Mouse (Mus musculus): Measurements from ENCODE around the gene Pla2g4a. TPM values are rescaled to one million over a fixed set of nuclear protein-coding genes. Genes with fewer than 3 reads are reported as not detected.

The Pla2g4a gene
- polyA plus RNA-seq, 1 experiment from 2014 or later = 5.5 TPM

DNA sequence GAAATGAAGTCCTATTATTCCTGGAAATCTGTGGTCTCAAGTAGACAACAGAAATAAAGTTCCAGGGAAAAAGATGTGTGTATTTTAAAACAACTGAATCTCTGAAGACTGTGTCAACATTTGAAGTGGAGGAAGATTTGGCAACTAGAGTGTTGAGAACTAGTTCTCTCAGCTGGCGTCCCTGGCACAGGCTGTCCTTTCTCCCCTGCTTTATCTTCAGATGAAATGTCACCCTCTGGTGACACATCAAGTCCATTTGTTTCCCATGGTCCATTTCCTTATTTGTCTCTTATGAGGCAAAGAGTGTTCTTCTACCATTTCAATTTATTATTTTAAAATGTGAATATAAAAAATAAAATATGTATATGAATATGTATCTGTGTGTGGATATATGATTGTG is 89.5 kb downstream of the Pla2g4a start:
- no peak for DNase-seq
- H3K9me3 ChIP-seq (ENCODE audit: low read length) = no peaks in the 10 kb centered on the region
- no peak overlapping the region for H3K27ac ChIP-seq (ENCODE audit: low read depth)
- no peaks in the 10 kb centered on the region for H3K27me3 ChIP-seq (ENCODE audit: insufficient read depth, low read length)
- 81% methylated on average over 1 of the region's 1 CpGs for WGBS (ENCODE audit: insufficient replicate concordance)
- H3K4me2 ChIP-seq (ENCODE audit: low read depth, low read length) = no peak overlapping the region
- TF ChIP-seq CTCF (IDR thresholded peaks at IDR 0.05; ENCODE audit: low read depth) (no peak), EP300 (IDR thresholded peaks at IDR 0.05; ENCODE audit: low read depth) (no peak)
- no peak overlapping the region for H3K4me3 ChIP-seq (ENCODE audit: low read depth, low read length)
- H3K36me3 ChIP-seq (replicated peaks; ENCODE audit: insufficient read depth, low read length) = no peaks in the 10 kb centered on the region
- H3K9ac ChIP-seq (replicated peaks) = no peak overlapping the region
- H3K4me1 ChIP-seq (ENCODE audit: insufficient read depth) = no peaks in the 10 kb centered on the region
- ATAC-seq = no peak

DNA sequence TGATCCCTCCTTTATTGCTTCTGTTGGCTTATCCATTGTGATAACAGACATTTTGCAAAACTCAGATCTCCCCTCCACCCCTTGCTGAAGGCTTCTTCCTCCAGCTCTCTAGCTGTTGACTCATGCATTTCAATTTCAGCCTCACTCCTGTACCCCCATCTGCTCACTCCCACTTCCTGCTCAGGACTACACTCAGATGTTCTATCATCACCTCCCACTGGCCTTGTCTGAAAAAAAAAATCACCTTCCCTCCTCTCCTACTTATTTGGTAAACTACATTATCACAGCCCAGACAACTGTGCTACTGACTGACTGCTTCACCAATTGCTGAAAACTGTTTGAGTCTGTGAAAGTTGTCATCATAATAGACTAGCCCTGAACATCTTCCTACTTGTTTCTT is 93.8 kb downstream of the Pla2g4a start:
- Histone ChIP-seq H3K4me3 (ENCODE audit: low read depth, low read length) (no peak overlapping the region), H3K36me3 (replicated peaks; ENCODE audit: insufficient read depth, low read length) (no peaks in the 10 kb centered on the region), H3K4me1 (ENCODE audit: insufficient read depth) (no peaks in the 10 kb centered on the region), H3K9me3 (ENCODE audit: low read length) (no peaks in the 10 kb centered on the region), H3K9ac (replicated peaks) (no peak overlapping the region), H3K4me2 (ENCODE audit: low read depth, low read length) (no peak overlapping the region), H3K27me3 (ENCODE audit: insufficient read depth, low read length) (no peaks in the 10 kb centered on the region), H3K27ac (ENCODE audit: low read depth) (no peak overlapping the region)
- DNase-seq (no peak), ATAC-seq (no peak)
- TF ChIP-seq EP300 (IDR thresholded peaks at IDR 0.05; ENCODE audit: low read depth) = no peak
- no peak for TF ChIP-seq CTCF (IDR thresholded peaks at IDR 0.05; ENCODE audit: low read depth)

DNA sequence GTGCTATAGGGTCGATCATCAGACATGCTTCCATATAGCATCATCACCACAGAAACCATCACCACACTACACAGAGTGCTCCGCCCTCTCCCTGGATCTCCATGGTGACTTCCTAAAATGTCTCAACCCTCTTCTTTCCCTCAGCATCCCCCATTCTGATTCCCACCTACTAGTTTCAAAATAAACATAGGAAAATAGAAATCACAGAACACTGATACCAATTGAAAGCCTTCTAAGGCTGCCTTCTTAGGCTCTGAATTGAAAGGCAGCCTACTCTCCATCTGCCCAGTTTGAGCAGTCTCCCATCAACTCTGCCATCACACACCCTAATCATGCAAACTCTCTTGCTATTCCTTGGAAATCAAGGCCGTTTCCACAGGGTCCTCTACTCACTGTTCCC is 94.9 kb downstream of the Pla2g4a start:
- WGBS (ENCODE audit: insufficient replicate concordance) = 79% methylated on average over 3 of the region's 3 CpGs
- no peak for DNase-seq
- TF ChIP-seq CTCF (IDR thresholded peaks at IDR 0.05; ENCODE audit: low read depth) = no peak
- TF ChIP-seq EP300 (IDR thresholded peaks at IDR 0.05; ENCODE audit: low read depth) = no peak

DNA sequence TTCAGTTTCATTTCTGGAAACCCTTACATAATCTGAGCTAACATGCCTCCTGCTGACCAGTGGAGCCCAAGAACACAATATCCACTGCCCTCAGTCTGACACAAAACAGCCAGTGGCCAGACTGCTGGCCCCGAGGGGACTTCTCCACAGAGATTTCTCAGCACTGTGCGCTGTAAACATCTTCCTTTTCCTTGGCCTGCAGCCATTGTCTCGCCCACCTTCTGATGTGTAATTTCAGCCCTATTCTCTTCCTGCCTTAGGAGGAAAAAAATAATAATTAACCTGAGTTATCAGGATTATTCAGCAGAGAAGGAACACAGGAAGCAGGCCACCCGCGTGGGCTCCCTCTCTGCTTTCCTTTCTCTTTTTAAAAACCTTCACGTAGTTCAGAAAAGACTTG is 98.3 kb downstream of the Pla2g4a start:
- Histone ChIP-seq H3K27ac (ENCODE audit: low read depth) (no peak overlapping the region), H3K9ac (replicated peaks) (no peak overlapping the region), H3K36me3 (replicated peaks; ENCODE audit: insufficient read depth, low read length) (no peaks in the 10 kb centered on the region), H3K4me1 (ENCODE audit: insufficient read depth) (no peaks in the 10 kb centered on the region), H3K27me3 (ENCODE audit: insufficient read depth, low read length) (no peaks in the 10 kb centered on the region), H3K9me3 (ENCODE audit: low read length) (no peaks in the 10 kb centered on the region), H3K4me2 (ENCODE audit: low read depth, low read length) (no peak overlapping the region), H3K4me3 (ENCODE audit: low read depth, low read length) (no peak overlapping the region)
- ATAC-seq (no peak), DNase-seq (no peak)
- no peak for TF ChIP-seq CTCF (IDR thresholded peaks at IDR 0.05; ENCODE audit: low read depth)
- no peak for TF ChIP-seq EP300 (IDR thresholded peaks at IDR 0.05; ENCODE audit: low read depth)
- 59% methylated on average over 6 of the region's 6 CpGs for WGBS (ENCODE audit: insufficient replicate concordance)

More for the DNA sequence above, 94.9 kb downstream of the Pla2g4a start:
- Histone ChIP-seq H3K4me2 (ENCODE audit: low read depth, low read length) (no peak overlapping the region), H3K4me1 (ENCODE audit: insufficient read depth) (no peaks in the 10 kb centered on the region), H3K9me3 (ENCODE audit: low read length) (no peaks in the 10 kb centered on the region), H3K9ac (replicated peaks) (no peak overlapping the region), H3K36me3 (replicated peaks; ENCODE audit: insufficient read depth, low read length) (no peaks in the 10 kb centered on the region), H3K4me3 (ENCODE audit: low read depth, low read length) (no peak overlapping the region), H3K27me3 (ENCODE audit: insufficient read depth, low read length) (no peaks in the 10 kb centered on the region), H3K27ac (ENCODE audit: low read depth) (no peak overlapping the region)
- no peak for ATAC-seq

DNA sequence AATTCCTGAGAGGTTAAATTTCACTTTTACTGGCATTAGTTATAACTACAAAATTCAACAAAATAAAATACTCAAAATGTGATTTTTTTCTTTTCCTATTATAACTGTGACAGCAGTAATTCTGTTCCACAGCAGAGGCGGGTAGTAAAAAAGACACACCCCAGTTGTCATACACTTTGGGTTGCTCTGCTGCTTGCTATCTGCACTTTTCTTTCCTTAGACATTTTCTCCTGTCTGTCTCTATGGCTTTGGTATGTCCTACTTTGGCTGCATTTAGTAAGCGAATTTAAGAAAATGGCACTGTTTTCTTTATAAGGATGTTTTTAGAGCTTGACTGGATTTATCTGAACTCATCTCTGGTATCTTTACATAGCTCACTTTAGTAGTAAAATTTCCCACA is 98.9 kb downstream of the Pla2g4a start:
- H3K27ac ChIP-seq (ENCODE audit: low read depth) = no peak overlapping the region
- WGBS (ENCODE audit: insufficient replicate concordance) = 77% methylated on average over 2 of the region's 2 CpGs
- no peak for ATAC-seq
- no peaks in the 10 kb centered on the region for H3K27me3 ChIP-seq (ENCODE audit: insufficient read depth, low read length)
- no peak overlapping the region for H3K4me2 ChIP-seq (ENCODE audit: low read depth, low read length)
- no peaks in the 10 kb centered on the region for H3K4me1 ChIP-seq (ENCODE audit: insufficient read depth)
- no peaks in the 10 kb centered on the region for H3K9me3 ChIP-seq (ENCODE audit: low read length)
- DNase-seq = no peak
- no peak overlapping the region for H3K4me3 ChIP-seq (ENCODE audit: low read depth, low read length)
- no peak for TF ChIP-seq EP300 (IDR thresholded peaks at IDR 0.05; ENCODE audit: low read depth)
- TF ChIP-seq CTCF (IDR thresholded peaks at IDR 0.05; ENCODE audit: low read depth) = no peak
- H3K9ac ChIP-seq (replicated peaks) = no peak overlapping the region
- H3K36me3 ChIP-seq (replicated peaks; ENCODE audit: insufficient read depth, low read length) = no peaks in the 10 kb centered on the region

DNA sequence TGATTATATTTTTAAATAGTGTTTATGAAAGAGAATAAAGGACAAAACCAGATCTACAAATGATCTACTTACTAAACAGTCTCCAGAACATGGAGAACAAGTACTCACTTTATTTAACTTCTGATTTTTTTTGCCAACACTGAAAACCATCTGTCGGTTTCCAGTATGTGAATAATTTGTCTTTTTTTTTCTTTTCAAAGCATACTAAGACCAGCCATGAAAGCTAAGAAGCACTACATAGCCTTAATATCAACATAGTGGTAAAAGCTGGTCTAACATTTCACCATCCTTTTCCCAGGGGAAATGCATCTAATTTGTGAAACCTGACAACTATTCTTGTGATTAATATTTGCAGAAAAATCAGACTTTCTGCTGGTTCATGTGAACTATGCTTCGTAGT is 99.5 kb downstream of the Pla2g4a start:
- Histone ChIP-seq H3K4me3 (ENCODE audit: low read depth, low read length) (no peak overlapping the region), H3K36me3 (replicated peaks; ENCODE audit: insufficient read depth, low read length) (no peaks in the 10 kb centered on the region), H3K4me1 (ENCODE audit: insufficient read depth) (no peaks in the 10 kb centered on the region), H3K9ac (replicated peaks) (no peak overlapping the region), H3K27ac (ENCODE audit: low read depth) (no peak overlapping the region), H3K4me2 (ENCODE audit: low read depth, low read length) (no peak overlapping the region), H3K9me3 (ENCODE audit: low read length) (no peaks in the 10 kb centered on the region), H3K27me3 (ENCODE audit: insufficient read depth, low read length) (no peaks in the 10 kb centered on the region)
- ATAC-seq = no peak
- no peak for DNase-seq
- no peak for TF ChIP-seq EP300 (IDR thresholded peaks at IDR 0.05; ENCODE audit: low read depth)
- TF ChIP-seq CTCF (IDR thresholded peaks at IDR 0.05; ENCODE audit: low read depth) = no peak
- WGBS (ENCODE audit: insufficient replicate concordance) = 85% methylated on average over 2 of the region's 2 CpGs

DNA sequence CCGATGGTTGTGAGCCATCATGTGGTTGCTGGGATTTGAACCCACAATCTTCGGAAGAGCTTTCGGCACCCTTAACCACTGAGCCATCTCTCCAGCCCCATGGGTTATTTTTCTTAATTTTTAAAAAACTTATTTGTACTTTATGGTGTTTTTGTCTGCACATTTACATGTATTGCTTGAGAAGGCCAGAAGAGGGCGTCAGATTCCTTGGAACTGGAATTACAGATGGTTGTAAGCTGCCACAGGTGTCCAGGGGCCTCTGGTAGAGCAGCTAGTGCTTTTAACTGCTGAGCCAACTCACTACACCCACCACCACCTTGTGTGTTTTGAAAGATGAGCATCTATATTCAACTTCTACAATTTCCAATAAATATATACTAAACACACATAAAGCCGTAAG is 102.4 kb downstream of the Pla2g4a start:
- Histone ChIP-seq H3K27ac (ENCODE audit: low read depth) (no peak overlapping the region), H3K4me1 (ENCODE audit: insufficient read depth) (no peaks in the 10 kb centered on the region), H3K9ac (replicated peaks) (no peak overlapping the region), H3K36me3 (replicated peaks; ENCODE audit: insufficient read depth, low read length) (no peaks in the 10 kb centered on the region), H3K27me3 (ENCODE audit: insufficient read depth, low read length) (no peaks in the 10 kb centered on the region), H3K4me2 (ENCODE audit: low read depth, low read length) (no peak overlapping the region), H3K9me3 (ENCODE audit: low read length) (no peaks in the 10 kb centered on the region), H3K4me3 (ENCODE audit: low read depth, low read length) (no peak overlapping the region)
- DNase-seq = no peak
- 73% methylated on average over 5 of the region's 5 CpGs for WGBS (ENCODE audit: insufficient replicate concordance)
- TF ChIP-seq CTCF (IDR thresholded peaks at IDR 0.05; ENCODE audit: low read depth) (peak; percentile 38; the same call in 1 of the 2 replicates), EP300 (IDR thresholded peaks at IDR 0.05; ENCODE audit: low read depth) (no peak)
- ATAC-seq = no peak

Data from liver, postnatal 0 days (tissue).